Mouse (Mus musculus): ENCODE measurements around the gene Nqo1.

Nqo1 gene

DNA sequence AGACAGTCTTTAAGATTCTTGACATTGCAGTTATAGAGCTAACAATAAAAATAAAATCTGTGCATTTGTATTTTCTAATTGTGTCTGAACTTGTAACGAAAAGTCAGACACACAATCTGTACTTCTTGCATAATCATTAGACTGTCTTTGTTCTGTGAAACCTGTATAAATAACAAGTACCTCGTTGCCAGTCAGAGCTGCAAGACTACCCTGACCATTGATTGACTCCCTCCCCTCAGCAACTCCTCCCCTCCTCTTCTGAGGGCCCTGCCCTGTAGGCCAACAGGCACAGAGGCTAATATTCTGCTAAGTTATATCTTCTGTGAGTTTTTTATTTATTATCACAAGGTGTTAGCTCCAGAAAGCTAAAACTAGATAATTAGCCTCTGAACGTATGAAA, 2.9 kb upstream of the Nqo1 start:
- DNase-seq (ENCODE audit: low read depth): no peak

GRCm38 (mm10) chr8:107404057-107404456, 1.1 kb upstream of the Nqo1 start:
- DNase-seq (ENCODE audit: low read depth): no peak

GRCm38 (mm10) chr8:107401866-107402265, 1.1 kb downstream of the Nqo1 start:
- no peak for DNase-seq (ENCODE audit: low read depth)

GRCm38 (mm10) chr8:107399495-107399894, 3.5 kb downstream of the Nqo1 start:
- DNase-seq (ENCODE audit: low read depth): no peak

- no peak for DNase-seq (ENCODE audit: low read depth)
These were observed 5.3 kb downstream of the Nqo1 start for GRCm38 (mm10) chr8:107397665-107398064.

DNA sequence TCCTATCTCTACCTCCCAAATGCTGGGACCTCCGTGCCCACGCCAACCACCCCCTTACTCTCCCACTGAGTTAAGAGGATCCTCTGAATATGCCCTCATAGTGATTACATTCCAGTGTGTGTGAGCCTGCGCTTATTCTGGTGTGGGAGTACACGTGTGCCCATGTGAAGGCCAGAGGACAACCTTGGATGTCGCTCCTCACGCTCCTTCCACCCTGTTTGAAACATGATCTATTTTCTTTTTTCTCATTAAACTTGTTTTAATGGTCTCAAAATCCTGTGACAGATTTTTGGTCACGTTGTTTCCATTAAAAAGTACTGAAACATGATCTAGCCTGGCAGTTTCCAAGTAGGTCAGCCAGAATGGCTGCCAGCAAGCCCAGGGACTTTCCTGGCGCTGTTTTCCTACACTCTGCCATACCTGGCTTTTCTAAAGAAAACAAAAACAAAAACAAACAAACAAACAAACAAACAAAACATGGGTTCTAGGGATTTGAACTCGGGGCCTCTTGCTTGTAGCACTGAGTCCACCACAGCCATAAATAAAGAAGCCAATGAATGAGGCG, 6.8 kb downstream of the Nqo1 start:
- DNase-seq (ENCODE audit: low read depth): no peak

GRCm38 (mm10) chr8:107395397-107395796, 7.6 kb downstream of the Nqo1 start:
- no peak for DNase-seq (ENCODE audit: low read depth)

GRCm38 (mm10) chr8:107391136-107391516, 11.9 kb downstream of the Nqo1 start:
- DNase-seq (ENCODE audit: low read depth): no peak

DNA sequence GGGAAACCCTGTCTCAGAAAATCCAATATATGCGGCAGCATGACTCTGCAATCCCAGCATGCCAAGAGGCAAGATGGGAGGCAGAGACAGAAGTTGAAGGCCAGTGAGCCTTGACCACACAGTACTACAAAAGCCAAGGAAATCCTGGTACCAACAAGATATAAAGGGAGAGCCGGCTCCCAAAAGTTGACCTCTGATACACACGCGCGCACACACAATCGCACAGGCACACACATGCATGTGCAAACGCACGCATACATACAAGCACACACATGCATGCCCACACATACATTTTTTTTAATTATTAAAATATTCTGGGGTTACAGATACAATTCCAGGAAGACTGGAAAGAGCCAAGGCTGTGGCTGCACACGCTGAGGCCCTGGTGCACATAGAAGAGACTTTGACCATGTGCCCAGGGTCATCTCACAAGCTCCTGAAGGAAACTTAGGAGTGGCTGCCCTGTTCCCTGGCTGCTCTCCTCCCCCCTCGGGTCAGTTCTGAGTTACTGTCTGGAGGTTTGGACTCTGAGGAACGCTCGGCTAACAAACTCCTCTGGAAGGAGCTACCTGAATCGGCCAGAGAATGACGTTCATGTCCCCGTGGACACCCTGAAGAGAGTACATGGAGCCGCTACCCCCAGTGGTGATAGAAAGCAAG, 12.4 kb downstream of the Nqo1 start:
- no peak for DNase-seq (ENCODE audit: low read depth)

DNA sequence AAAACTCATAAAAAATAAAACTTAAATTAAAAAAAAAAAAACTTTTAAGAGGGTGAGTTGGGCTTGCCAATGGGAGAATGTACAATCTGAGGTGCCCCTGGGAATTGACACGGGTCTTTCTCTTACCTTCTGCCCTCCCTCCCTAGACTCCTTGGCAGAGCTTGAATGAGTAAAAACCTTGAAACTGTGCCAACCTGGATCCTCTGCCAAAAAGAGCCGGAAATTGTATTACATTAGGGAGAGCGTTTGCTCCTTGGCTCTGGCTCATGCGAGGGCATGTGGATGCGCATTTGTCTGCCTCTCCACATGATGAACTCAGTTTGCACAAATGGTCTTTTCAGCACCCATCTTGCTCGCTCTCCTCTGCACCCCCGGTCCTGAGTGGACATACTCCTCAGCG, 13.4 kb downstream of the Nqo1 start:
- no peak for DNase-seq (ENCODE audit: low read depth)

GRCm38 (mm10) chr8:107387861-107388260, 15.1 kb downstream of the Nqo1 start:
- DNase-seq (ENCODE audit: low read depth): peak; percentile 55

- peak; percentile 79 for DNase-seq (ENCODE audit: low read depth)
These were observed 16.4 kb downstream of the Nqo1 start for GRCm38 (mm10) chr8:107386642-107387041.

DNA sequence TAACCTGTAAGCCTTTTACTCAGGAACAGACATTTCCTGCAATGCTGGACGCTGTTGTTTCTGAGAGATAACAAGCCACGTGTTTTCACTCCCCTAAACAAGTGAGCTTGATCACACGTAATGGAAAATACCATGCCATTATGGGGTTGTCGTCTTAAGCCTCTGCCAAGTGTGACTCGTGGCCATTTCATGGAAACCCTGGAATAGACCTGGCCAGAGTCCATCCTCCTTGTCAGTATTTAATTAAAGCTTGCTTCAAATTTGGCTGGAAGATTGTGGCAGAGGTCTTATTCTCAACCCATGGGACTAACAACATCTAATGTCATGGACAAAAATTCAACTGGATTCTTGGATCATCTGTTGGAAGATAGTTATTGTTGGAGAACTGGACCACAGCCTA, 16.8 kb downstream of the Nqo1 start:
- no peak for DNase-seq (ENCODE audit: low read depth)

- DNase-seq (ENCODE audit: low read depth): no peak
These were observed 17.9 kb downstream of the Nqo1 start for GRCm38 (mm10) chr8:107385063-107385462.

- no peak for DNase-seq (ENCODE audit: low read depth)
These were observed 18.4 kb downstream of the Nqo1 start for GRCm38 (mm10) chr8:107384651-107385050.

GRCm38 (mm10) chr8:107382898-107383297, 20.1 kb downstream of the Nqo1 start:
- DNase-seq (ENCODE audit: low read depth): no peak

DNA sequence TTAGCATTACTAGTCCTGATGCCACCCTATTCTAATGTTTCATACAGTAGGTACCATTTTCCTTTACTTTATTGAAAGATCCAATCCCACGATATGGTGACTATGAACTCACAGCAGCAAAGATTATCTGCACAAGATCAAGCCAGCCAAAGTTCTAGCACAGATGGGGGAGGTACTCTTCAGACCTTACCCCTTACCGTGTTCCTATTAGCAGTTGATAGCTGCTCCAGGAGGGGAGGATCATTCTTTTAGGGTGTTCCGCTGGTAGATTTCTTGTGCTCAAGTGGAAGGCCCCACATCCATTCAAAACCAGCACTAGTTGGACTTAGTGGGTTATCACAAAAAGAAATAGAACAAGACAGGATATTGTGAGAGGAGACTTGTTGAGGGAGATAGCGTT, 21.3 kb downstream of the Nqo1 start:
- no peak for DNase-seq (ENCODE audit: low read depth)

DNA sequence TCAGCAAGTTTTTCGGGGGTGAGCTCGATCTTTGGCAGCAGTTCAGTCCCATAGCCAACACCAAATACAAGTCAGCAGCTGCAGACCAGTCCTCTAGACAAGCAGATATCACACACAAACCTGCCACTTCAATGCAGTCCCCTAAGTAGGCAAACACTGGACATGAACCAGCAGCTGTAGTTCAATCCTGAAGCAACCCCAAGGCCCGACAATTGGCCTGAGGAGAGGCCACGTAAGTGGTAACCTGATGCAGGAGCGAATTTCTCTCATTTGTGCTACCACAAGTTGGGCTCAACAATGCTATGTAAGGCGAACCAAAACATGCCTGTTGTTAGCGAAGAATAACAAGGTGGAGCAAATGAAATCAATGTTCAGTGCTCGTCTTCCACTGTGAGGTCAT, 22.3 kb downstream of the Nqo1 start:
- no peak for DNase-seq (ENCODE audit: low read depth)

DNA sequence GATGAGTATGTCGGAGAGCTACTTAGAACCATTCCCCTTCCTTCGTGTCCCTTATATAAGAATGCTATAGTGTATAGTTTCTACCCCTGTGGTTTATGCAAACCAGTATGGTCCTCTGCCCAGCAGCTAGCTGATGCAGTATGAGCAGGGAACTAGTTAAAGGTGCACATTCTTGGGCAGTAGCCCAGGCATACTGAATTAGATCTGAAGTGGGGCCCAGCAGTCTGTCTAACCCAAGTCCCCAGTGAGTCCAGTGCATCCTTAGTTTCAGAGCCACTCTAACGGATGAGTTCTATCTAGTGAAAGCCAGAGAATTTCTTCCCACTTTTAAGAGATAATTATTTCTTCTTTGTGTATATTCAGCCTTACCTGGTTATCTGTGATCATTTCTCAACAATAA, 25.7 kb downstream of the Nqo1 start:
- DNase-seq (ENCODE audit: low read depth): no peak

DNA sequence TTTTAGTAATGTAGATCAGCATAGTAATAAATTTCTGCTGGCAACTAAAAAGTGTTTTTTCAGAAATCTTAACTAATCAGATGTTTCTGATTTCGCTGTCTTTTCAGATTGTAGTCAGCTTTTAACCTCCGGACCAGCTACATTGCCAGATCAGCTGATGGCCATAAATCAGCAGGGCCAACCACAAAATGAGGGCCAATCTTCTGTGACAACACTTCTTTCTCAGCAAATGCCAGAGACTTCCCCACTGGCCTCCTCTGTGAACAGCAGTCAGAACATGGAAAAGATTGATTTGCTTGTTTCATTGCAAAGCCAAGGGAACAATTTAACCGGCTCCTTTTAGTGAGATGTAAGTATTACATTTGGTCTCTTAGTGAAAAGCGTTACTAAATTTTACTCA, 32.7 kb downstream of the Nqo1 start:
- no peak for DNase-seq (ENCODE audit: low read depth)
